Mouse (Mus musculus): ENCODE measurements around the gene Gm20388.

The Gm20388 gene

DNA sequence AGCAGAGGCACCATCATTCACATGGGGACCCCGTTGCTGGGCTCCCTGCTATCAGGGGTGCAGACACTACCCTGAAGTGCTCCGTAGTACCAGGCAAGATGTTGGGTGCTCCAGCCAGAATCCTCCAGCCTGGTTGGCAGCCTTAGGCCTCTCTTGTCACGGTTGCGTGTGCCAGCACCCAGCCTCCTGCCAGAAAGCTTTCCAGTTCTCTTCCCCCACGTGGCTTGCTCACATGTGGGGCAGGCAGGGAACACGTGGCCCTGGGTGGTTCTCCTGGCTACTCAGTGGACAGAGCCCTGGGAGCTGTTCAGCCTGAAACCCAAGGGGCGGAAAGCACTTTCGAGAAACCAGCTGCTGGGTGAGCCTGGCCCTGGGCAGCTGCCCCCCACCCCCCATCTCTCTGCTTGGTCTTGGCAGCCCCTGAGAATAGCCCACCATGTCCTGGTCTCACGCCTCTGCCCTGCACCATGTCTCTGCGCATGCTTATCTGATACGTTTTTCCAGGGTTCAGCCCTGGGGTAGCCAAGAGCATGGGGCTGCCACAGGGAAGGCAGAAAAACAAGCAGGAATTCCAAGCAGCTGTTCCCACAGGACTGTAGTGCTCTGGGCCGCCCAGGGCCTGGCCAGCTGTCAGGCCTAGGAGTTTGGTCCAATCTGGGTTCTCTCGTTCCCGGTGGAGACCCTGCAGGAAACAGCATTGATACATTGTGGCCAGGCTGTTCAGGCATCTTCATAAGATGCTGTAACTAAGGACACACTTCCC is 135.8 kb downstream of the Gm20388 start:
- DNase-seq, result peak; percentile 78

- DNase-seq, result no peak
Observed at GRCm38 (mm10) chr8:120049949-120050348, 139.3 kb downstream of the Gm20388 start.

- DNase-seq, result no peak
Observed at GRCm38 (mm10) chr8:120050376-120050775, 139.7 kb downstream of the Gm20388 start.

DNA sequence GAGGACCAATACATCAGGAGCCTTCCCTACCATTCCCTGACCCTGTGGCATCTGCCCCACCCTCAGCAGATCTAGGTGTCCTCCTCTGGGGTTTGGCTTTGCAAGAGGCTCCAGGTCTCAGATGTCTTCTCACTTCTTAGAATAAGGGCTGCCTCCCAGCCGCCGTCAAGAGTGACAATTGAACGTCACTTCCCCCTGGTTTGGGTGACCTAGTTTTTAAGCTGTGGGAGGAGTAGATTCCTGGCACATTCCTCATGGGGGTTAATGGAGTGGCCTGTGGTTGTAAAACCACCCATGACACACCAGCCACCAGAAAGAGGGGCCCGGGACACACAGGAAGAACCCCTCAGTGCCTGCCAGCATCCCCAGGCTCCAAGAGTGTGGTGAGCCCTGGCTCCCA is 140.4 kb downstream of the Gm20388 start:
- DNase-seq, result peak; percentile 43

GRCm38 (mm10) chr8:120051908-120052307 is 141.3 kb downstream of the Gm20388 start:
- no peak for DNase-seq

GRCm38 (mm10) chr8:120052318-120052717 is 141.7 kb downstream of the Gm20388 start:
- DNase-seq, result no peak

DNA sequence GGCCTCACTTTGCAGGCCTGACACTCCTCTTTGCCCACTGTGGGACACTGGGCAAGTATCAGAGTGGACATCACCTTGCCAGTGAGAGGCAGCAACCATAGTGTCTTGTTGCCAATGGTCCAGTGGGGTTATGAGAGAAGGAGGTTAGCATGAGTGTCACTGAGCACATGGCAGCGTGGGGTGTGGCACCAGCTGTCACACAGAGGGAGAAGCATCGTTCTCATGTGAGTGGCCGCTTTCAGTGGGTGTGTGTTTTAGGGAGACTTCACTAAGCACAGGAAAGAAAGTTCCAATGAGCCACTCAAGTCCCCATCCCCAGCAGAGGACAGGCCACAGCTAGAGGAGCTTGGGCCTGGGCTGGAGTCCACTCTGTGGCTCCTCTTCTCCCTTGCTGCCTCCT is 144.2 kb downstream of the Gm20388 start:
- no peak for DNase-seq

DNA sequence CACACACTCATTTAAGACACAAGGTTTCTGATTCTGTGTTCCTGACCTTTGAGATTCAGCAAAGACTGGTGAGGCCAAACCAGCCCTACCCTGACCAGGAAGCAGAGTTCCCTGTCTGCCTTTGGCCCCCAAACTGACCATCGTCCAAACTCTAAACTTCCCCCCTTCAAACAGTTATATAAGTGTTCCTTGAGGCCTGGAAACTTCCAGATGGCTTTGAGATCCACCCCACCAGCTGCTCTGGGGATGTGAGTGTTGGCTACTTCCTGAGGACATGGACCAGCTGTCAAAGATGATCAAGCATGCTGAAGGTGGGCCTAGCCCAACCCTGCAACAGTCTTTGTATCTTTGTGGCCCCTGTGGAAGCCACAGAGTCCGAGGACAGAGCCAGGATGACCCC is 146.4 kb downstream of the Gm20388 start:
- peak; percentile 39 for DNase-seq

DNA sequence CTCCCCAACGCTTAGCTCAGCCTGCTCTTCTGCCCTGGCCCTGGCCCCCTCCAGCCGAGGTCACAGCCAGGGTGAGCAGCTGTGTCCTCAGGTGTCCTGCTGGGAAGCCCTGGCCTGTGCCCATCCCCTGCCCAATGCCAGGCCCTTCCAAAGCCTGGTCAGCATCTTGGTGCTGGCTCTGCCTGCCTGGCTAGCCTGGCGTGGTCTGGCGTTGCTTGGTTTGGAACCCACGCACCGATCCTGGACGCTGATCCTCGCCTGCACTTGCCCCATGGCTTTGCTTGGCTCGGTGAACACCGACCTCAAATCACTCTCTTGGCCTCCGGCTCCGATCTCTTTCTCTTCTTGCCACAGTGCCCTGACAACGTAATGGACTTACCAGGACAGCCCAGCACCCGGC is 152.1 kb downstream of the Gm20388 start:
- DNase-seq, result no peak

- DNase-seq, result no peak
Observed at GRCm38 (mm10) chr8:120063326-120063725, 152.7 kb downstream of the Gm20388 start.

GRCm38 (mm10) chr8:120065611-120066010 is 155.0 kb downstream of the Gm20388 start:
- no peak for DNase-seq

- no peak for DNase-seq
Observed at GRCm38 (mm10) chr8:120066226-120066625, 155.6 kb downstream of the Gm20388 start.

DNA sequence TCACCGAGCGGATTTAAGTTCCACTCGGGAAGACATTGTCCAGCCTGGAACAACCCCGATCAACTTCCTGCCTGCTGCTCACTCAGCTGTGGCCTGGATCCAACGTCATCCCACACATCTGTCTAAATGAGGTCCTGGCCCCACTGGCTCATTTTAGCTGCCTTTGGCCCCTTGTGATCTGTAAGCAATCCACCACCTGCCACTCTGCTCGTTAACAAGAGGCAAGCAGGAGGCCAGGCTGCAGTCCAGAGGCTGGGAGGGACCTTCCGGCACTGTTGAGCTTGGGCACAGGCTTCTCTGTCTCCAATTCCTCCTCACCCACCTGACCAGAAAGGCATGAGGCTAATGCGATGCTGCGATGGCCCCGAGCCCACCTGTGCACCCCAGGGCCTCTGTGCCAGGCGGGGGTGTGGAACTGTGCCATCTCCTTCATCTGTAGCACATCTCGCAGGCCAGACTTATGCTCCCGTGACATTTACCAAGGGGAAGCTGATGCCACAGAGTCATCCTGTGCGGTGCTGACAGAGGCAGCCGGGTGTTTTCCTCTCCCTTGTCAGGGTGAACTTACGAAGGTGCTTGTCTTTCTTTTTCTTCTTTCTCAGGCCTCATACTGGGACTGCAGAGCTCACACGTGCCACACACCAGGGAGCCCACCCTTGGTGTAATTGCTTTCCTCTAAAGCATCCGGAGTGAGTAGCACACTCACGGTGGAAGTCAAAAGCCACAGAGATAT is 157.5 kb downstream of the Gm20388 start:
- peak; percentile 84 for DNase-seq

DNA sequence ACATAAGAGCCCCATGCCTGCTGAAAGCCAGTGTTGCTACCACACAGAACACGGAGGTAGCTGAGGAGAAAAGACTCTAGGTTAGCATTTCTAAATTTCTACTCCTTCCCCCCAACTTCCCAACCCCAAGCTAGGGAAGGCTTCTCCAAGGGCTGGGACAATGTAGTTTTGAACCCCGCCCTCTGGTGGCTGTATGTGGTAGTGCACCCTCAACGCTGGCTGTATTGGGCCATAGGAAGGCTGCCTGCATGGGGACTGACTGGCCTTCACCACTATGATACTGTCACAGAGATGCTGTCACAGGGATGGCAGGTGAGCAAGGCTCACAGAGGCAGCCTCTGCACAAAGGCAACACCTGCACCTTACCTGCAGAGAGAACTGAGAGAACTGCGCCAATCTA is 161.0 kb downstream of the Gm20388 start:
- DNase-seq, result peak; percentile 91

- no peak for DNase-seq
Observed at GRCm38 (mm10) chr8:120072259-120072658, 161.6 kb downstream of the Gm20388 start.

DNA sequence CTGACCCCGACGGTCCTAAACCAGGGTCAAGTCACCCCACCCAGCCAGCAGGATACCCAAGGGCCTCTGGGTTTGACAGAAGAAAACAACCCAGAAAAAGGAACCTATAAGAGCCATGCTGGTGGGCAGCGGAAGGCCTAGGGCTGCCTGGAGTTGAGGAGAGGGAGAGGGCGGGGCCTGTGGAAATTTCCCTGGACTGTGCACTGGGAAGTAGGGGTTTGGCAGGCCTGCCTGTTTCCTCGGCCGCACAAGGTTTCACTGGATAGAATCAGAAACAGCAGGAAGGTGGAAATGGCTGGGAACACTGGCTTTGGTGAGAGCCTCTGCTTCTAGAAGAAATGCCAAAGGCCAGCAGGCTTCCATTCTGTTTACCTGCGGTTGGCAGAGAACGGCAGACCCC is 162.2 kb downstream of the Gm20388 start:
- DNase-seq, result peak; percentile 72

DNA sequence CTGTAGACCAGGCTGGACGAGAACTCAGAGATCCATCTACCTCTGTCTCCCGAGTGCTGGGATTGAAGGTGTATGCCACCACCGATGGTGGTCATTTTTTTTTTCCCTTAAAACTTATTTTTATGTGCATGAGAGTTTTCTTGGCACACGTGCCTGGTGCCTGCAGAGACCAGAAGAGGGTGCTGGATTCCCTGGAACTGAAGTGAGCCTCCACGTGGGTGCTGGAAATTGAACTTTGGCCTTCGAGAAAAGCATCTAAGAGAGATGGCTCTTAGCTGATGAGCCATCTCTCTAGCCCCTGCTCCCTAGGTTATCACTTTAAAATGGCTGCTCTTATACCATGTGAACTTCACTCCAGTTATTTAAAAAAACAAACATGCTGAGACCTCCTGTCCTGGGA is 163.9 kb downstream of the Gm20388 start:
- no peak for DNase-seq

GRCm38 (mm10) chr8:120075347-120075746 is 164.7 kb downstream of the Gm20388 start:
- no peak for DNase-seq

- peak; percentile 94 for DNase-seq
Observed at GRCm38 (mm10) chr8:120078080-120078479, 167.4 kb downstream of the Gm20388 start.

DNA sequence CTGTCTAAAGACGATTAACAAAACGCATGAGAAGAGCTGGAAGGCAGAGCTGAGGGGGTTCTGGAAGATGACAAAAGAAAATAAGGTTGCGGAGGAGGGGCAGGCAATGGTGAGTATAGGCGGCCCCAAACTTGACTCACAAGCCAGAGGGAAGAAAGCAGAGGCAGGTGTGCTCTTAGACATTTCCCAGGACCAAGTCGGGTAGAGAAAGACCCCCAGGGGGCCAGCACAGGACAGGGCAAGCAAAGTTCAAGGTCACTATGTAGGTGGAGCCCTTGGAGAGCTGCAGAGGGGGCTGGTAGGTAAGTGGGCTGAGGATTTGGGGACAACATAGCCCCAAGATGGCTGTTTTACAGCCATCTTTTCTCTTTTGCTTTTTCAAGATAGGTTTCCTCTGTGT is 168.7 kb downstream of the Gm20388 start:
- DNase-seq, result no peak

GRCm38 (mm10) chr8:120083261-120083660 is 172.6 kb downstream of the Gm20388 start:
- no peak for DNase-seq

DNA sequence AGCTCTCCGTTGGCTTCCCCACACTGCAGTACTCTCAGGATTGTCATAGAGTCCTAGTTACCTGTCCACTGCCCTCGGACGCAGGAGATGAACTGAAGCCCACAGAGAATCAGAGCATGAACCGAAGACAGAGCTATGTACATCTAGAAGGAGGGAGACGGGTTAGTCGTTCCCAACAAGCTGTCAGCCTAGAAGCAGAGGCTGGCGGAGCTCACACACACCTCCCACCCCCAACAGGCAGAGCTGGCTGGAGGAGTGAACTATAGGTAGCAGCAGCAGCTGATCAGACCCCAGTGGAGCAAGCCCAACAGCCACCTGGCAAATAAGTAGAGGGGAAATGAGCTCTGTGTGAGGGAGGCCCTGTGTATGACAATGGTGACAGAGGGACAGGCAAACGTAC is 174.1 kb downstream of the Gm20388 start:
- DNase-seq, result no peak

DNA sequence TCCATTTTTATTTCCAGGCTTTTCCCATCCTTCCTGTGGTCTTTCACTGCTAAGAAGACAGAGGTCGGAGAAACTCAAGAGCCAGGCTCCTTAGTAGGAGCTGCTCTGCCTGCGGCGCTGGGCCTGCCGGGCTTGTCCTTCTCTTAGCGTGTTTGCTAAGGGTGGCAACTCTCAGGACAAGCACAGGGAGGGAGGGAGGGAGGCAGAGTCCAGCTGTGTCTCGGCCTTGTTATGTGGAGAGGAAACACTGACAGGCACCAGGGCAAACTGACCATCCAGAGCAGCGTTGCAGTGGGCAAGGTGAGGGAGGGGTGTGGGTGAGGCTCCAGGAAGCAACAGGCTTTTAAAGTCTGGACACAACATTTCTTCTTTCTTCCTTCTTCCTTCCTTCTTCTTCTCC is 178.9 kb downstream of the Gm20388 start:
- DNase-seq, result no peak

GRCm38 (mm10) chr8:120091032-120091431 is 180.4 kb downstream of the Gm20388 start:
- DNase-seq, result no peak
